Mouse (Mus musculus) gastrocnemius, postnatal 36 days (tissue): Measurements from ENCODE around the gene Pold2. TPM values are rescaled to one million over a fixed set of nuclear protein-coding genes. Genes with fewer than 3 reads are reported as not detected.

Source experiments
- DNase-seq, 2 experiments: peaks; one replicate each; pipeline ENCODE4 v3.0.0; 2022
- intact Hi-C: fragments of 180-260 bp; cut with DNase I; formaldehyde crosslinking; loops from one replicate; pipeline ENCODE4 v1.15.1; 2025
- long read RNA-seq, 2 experiments: library from polyadenylated mRNA; stranded (forward); transcript quantifications; one replicate each; pipeline ENCODE4 v2.0.0; 2021
- total RNA-seq, 2 experiments: library from RNA; stranded (reverse); gene quantifications; 2 replicates each; pipeline ENCODE4 v1.2.3; 2021

The Pold2 gene
- total RNA-seq: 10 to 100 TPM; 34.5 to 37.1 TPM
- long read RNA-seq, experiment 1, transcript Pold2-201 (11 exons, 1,646 nt): major isoform, 22 of 56 reads
- long read RNA-seq, experiment 1, partial matches to known transcripts: 11 of 56 reads
- long read RNA-seq, experiment 1, other reads (novel, unspliced or antisense): 23 of 56 reads
- long read RNA-seq, experiment 2, transcript Pold2-201 (11 exons, 1,646 nt): major isoform, 24 of 71 reads
- long read RNA-seq, experiment 2, partial matches to known transcripts: 15 of 71 reads
- long read RNA-seq, experiment 2, other reads (novel, unspliced or antisense): 31 of 71 reads

DNA sequence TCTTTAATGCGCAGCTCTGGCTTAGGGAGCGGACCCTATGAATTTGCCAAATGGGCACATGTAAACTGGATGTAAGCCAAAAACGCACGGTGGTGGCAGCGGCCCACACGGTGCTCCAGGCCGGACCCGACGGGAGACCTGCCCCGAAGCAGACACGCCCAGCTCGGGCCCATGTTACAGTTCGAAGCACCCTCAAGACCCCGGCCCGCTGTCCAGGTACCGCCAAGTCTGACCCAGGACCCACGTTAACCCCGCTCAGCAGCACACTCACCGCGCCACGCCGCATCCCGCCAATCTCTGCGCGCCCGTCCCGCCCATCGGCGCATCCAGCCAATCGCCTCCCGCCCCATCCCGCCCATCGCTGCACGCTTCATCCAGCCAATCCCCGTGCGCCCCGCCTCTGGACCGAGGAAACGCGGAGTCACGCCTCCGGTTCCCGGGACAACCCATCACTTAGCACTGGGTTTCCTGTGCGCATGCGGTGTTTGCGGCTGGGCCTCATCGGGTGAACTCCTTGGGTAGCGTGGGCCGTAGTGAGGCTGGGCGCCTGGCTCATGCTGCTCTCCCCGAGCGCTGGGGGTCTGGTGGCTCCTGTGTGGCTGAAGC is at the start of gene Pold2:
Pold2 (minus strand) TSS at position 372 of the 606 bp plus-strand sequence.
- DNase-seq: peak; percentile 93 to 98
- intact Hi-C loops: loop anchor here (5.0 kb wide), 1 partner anchor 41 kb away; the partner anchor contains the start of gene Polm

DNA sequence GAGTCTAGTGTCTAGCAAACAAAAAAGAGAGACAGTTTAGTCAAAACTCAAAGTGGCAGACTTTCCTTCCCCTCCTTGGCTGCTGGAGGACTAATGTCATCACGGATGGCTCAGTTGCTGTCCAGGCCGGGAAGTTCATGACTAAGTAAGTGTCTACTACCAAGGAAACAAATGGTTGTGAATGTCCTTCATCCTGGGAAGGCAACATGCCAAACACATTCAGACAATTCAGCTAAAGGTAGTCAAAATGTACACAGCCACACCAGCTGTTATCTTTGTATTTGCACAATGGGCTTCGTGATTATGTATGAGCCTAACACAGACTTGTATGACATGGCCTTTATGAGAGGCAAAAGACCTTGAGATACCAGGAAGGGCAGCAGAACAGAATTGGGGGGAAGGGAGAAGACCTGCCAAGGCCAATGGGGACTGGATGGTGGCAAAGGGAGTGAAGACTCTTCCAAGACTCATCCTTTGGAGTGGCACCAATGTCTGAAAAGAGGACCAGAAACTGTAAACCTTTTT is 48.7 kb upstream of the Pold2 start:
- intact Hi-C loops: no loop called here
- DNase-seq: no peak

DNA sequence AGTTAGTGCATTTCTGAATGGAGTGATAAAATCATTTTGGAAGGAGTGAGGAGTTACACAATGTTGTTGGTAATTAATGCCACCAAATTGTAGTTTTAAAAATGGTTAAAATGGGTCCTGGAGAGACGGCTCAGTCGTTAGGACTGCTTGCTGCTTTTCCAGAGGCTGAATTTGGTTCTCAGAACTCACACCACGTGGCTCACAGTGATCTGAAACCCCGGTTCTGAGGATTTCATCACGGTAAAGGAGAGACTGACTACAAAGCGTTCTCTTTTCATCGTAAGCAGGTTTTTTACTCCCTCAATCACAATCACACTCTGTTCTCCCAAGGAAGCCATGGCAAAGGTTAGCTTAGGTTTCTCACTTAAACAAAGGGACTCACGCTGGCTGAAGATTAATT is 46.6 kb upstream of the Pold2 start:
- intact Hi-C loops: no loop called here
- DNase-seq: no peak

- intact Hi-C loops: no loop called here
- no peak for DNase-seq
These were observed 42.4 kb upstream of the Pold2 start for GRCm38 (mm10) chr11:5920323-5920960.

DNA sequence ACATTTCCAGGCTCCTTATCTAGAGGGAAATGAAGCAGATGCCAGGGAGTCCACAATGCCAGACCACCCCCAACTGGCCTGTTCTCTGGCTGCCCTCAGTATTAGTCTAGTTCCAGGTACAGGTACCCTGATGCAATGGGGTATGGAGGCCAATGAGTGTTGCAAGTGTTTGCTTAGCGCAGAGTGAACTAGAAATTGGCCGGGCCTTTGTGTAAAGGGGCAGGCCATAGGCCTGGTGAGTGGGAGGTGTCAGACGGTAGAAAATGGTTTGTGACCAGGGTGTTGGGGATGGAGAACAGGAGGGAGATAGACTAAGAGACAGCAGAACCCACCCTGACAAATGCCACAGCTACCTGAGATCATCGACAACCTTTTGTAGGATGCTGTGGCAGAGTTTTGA is 41.5 kb upstream of the Pold2 start:
- no peak for DNase-seq
- intact Hi-C loops: loop anchor here (5.0 kb wide), 2 partner anchors 33 to 257 kb away; partner anchors contain the start of gene Gck

DNA sequence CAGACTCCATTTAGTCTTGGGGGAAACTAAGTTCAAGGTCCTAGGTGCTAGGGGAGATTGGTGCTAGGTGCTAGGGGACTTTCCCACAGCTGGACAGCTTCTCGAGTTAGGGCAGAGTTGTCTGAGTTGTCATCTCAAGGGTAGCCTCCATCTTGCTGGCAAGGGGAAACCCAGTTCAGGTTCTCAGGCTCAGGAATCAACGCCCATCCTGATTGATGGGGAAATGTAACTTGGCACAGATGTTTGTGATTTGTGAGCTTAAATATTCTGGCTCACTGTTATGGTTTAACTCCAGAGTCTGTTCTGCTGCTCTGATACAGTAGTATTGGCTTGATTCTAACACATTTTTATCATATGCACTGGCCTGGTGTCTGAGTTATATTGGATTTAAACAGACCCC is 40.0 kb upstream of the Pold2 start:
- DNase-seq: no peak
- intact Hi-C loops: loop anchor here (5.0 kb wide), 2 partner anchors 34 to 256 kb away; partner anchors contain the start of gene Gck

DNA sequence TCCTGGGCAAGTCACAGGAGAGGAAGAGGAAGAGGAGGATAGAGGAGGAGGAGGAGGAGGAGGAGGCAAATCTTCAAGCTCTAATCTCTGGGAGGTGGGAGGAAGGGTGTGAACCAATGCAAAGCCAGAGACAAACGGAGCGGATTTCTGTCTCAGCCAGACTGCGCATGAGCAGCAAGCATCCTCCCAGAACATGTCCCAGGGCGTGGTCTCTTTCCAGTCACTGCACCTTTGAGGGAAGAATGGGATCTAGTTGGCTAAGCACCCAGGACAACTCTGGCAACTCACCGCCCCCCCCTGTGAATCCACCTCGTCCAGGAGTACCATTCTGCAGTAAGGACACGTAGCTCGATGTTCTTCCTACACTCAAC is 38.1 kb upstream of the Pold2 start:
- intact Hi-C loops: loop anchor here (5.0 kb wide), 2 partner anchors 36 to 254 kb away; partner anchors contain the start of gene Gck
- no peak for DNase-seq

- peak in 1 of 2 experiments; percentile 36 for DNase-seq
- intact Hi-C loops: loop anchor here (5.0 kb wide), 2 partner anchors 37 to 253 kb away; partner anchors contain the start of gene Gck
These were observed 37.5 kb upstream of the Pold2 start for GRCm38 (mm10) chr11:5915429-5916177.

- DNase-seq: no peak
- intact Hi-C loops: loop anchor here (5.0 kb wide), 2 partner anchors 37 to 253 kb away; partner anchors contain the start of gene Gck
These were observed 36.8 kb upstream of the Pold2 start for GRCm38 (mm10) chr11:5914940-5915339.

DNA sequence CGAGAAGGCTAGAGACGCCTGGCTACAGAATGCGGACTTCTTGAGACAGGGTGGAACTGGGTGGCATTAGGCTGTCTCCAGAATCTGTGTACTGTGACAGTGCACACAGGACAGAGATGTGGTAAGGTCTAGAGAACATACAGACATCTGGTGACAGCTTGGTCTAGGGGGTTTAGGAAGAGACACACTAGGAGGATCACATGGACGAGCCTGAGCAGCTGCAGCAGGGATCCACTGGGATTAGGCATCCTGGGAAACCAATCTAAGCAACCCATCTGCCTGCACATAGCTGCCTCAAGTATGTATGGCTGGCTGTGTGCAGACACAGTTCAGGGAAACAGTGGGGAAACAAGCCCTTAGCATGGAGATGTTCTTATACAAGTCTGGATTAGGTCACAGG is 35.8 kb upstream of the Pold2 start:
- intact Hi-C loops: no loop called here
- no peak for DNase-seq

- DNase-seq: no peak
These were observed 35.2 kb upstream of the Pold2 start for GRCm38 (mm10) chr11:5913256-5913655.

GRCm38 (mm10) chr11:5912635-5913034 is 34.5 kb upstream of the Pold2 start:
- DNase-seq: peak; percentile 46 to 54
- intact Hi-C loops: no loop called here

More at GRCm38 (mm10) chr11:5913256-5913655, 35.2 kb upstream of the Pold2 start:
- intact Hi-C loops: no loop called here

- intact Hi-C loops: no loop called here
- no peak for DNase-seq
These were observed 30.6 kb upstream of the Pold2 start for GRCm38 (mm10) chr11:5908642-5909041.

DNA sequence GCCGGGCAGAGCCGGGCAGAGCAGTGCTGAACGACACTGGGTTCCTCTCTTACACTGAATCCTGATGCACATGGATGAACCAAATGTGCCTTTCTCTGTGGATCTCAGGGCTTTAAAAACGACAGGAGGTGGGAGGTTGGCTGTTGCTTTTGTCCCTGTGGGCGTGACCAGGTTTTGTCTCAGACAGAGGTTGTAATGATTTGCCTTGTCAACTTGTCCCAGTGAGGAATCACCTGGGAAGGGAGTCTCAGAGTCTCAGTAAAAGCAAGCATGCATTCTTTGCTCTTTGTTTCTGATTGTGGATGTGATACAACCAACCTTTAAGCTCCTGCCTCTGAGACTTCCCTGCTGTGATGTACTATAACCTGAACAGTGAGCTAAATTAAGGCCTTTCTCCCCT is 29.0 kb upstream of the Pold2 start:
- DNase-seq: no peak
- intact Hi-C loops: no loop called here

DNA sequence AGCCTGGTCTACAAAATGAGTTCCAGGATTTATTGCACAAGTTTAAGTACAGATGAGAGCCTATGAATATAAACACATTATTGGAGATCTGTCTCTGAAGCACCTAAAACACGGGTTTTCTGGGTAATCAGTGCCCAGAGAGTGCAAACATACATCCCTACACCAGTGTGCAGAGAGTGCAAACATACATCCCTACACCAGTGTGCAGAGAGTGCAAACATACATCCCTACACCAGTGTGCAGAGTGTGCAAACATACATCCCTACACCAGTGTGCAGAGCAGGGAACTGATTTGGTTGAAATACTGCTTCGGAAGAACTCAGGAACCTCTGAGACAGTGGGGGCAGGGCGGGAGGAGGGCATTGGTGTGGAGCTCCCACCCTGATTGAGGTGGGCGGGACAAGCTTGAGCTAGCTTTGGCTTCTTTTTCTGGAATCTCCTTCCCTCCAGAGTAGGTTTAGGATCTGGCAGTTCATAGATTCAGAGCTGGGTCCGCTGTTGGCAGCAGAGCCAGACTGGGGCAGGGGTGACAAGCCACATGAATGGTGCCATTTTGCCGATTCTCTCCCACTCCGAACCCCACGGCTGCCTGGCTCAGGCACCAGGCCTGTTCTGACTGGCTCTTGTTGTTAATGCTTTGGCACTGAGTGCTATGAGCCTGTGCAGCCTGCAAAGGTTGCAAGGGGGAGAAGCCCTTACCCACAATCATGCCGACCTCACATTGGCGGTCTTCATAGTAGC is 27.9 kb upstream of the Pold2 start:
- DNase-seq: peak in 1 of 2 experiments; percentile 10
- intact Hi-C loops: no loop called here

GRCm38 (mm10) chr11:5904871-5905270 is 26.8 kb upstream of the Pold2 start:
- intact Hi-C loops: no loop called here
- no peak for DNase-seq

GRCm38 (mm10) chr11:5904357-5904756 is 26.3 kb upstream of the Pold2 start:
- intact Hi-C loops: no loop called here
- DNase-seq: peak in 1 of 2 experiments; percentile 10

- intact Hi-C loops: no loop called here
- no peak for DNase-seq
These were observed 25.8 kb upstream of the Pold2 start for GRCm38 (mm10) chr11:5903844-5904243.

- intact Hi-C loops: no loop called here
- no peak for DNase-seq
These were observed 24.3 kb upstream of the Pold2 start for GRCm38 (mm10) chr11:5902390-5902789.

GRCm38 (mm10) chr11:5901950-5902349 is 23.9 kb upstream of the Pold2 start:
- DNase-seq: no peak
- intact Hi-C loops: no loop called here
